Mouse (Mus musculus): ENCODE measurements around the gene Sec62. TPM values are rescaled to one million over a fixed set of nuclear protein-coding genes. Genes with fewer than 3 reads are reported as not detected.

Sec62 gene
- 48.6 and 53.2 TPM in 2 replicates for polyA plus RNA-seq (2016; fragmentation: Nextera tagmentation; extraction: Ambion mirVana)

GRCm38 (mm10) chr3:30792737-30793402, at the start of gene Sec62:
Gene Sec62, plus strand, starts transcription at chr3:30792875.
- Histone ChIP-seq H3K4me1 (peaks cover 19% of the 10 kb centered on the region), H3K36me3 (no peaks in the 10 kb centered on the region), H3K9me3 (replicated peaks) (no peaks in the 10 kb centered on the region), H3K27ac (replicated peaks) (peak within 1 kb of the TSS; percentile 98), H3K4me3 (peak within 1 kb of the TSS; percentile 97), H3K27me3 (ENCODE audit: low read depth, poor library complexity, severe bottlenecking) (no peaks in the 10 kb centered on the region)
- under 1% methylated on average over 62 of the region's 62 CpGs for WGBS
- DNase-seq (ENCODE audit: low spot score), result peak; percentile 94

DNA sequence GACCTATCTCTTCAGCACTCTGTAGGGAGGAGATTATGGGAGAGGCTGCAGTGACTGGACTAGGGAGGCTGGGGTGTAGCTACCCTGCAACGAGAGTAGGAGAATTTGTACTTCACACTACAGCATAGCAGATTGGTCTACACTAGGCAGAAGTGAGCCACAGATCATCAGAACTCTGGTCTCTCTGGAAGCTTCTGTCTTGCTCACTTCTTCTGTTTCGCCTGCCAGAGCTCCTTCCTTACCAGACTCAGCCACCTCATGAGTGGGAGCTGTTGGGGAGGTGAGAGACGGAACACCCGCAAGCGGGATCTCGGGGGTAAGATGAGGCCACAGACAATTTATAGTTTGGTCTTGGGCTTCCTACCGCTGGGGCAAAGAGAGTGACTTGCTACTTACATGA, 49.8 kb upstream of the Sec62 start:
- H3K36me3 ChIP-seq, result no peaks in the 10 kb centered on the region

GRCm38 (mm10) chr3:30746006-30746405, 46.7 kb upstream of the Sec62 start, which contains the start of gene Samd7:
Gene Samd7, plus strand, starts transcription at chr3:30746293.
- Histone ChIP-seq H3K27ac (replicated peaks) (no peak within 1 kb of the TSS), H3K4me1 (no peaks in the 10 kb centered on the region), H3K9me3 (replicated peaks) (no peaks in the 10 kb centered on the region), H3K4me3 (no peak within 1 kb of the TSS), H3K27me3 (ENCODE audit: low read depth, poor library complexity, severe bottlenecking) (no peaks in the 10 kb centered on the region), H3K36me3 (no peaks in the 10 kb centered on the region)
- no peak for DNase-seq (ENCODE audit: low spot score)
- 77% methylated on average over 7 of the region's 7 CpGs for WGBS

More for the DNA sequence above, 49.8 kb upstream of the Sec62 start:
- 87% methylated on average over 7 of the region's 7 CpGs for WGBS
- Histone ChIP-seq H3K9me3 (replicated peaks) (no peaks in the 10 kb centered on the region), H3K27ac (replicated peaks) (no peak overlapping the region), H3K27me3 (ENCODE audit: low read depth, poor library complexity, severe bottlenecking) (no peaks in the 10 kb centered on the region), H3K4me1 (no peaks in the 10 kb centered on the region), H3K4me3 (no peak overlapping the region)
- no peak for DNase-seq (ENCODE audit: low spot score)

GRCm38 (mm10) chr3:30748316-30748715, 44.4 kb upstream of the Sec62 start:
- no peaks in the 10 kb centered on the region for H3K4me1 ChIP-seq
- H3K36me3 ChIP-seq, result no peaks in the 10 kb centered on the region
- H3K27me3 ChIP-seq (ENCODE audit: low read depth, poor library complexity, severe bottlenecking), result no peaks in the 10 kb centered on the region
- no peaks in the 10 kb centered on the region for H3K9me3 ChIP-seq (replicated peaks)
- H3K4me3 ChIP-seq, result no peak overlapping the region
- 90% methylated on average over 9 of the region's 9 CpGs for WGBS
- no peak overlapping the region for H3K27ac ChIP-seq (replicated peaks)
- no peak for DNase-seq (ENCODE audit: low spot score)

DNA sequence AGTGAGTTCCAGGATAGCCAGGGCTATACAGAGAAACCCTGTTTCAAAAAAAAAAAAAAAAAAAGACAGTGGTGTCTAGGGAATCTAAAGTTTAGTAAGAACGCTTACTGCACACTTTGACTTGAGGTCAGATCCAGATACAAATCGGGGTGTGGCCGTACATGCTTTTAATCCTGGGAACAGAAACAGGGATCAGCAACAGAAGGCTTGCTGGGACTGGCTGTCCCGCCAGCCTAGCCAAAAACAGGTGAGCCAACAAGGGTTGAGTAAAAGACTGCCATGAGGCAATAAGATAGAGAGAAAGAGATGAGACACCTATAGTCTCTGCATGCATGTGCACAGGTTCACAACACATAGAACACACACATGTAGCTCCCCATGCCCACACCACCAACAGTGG, 38.0 kb upstream of the Sec62 start:
- Histone ChIP-seq H3K27me3 (ENCODE audit: low read depth, poor library complexity, severe bottlenecking) (no peaks in the 10 kb centered on the region), H3K4me3 (no peak overlapping the region), H3K9me3 (replicated peaks) (no peaks in the 10 kb centered on the region), H3K27ac (replicated peaks) (no peak overlapping the region), H3K4me1 (no peaks in the 10 kb centered on the region), H3K36me3 (no peaks in the 10 kb centered on the region)
- no peak for DNase-seq (ENCODE audit: low spot score)
- 95% methylated on average over 4 of the region's 4 CpGs for WGBS

DNA sequence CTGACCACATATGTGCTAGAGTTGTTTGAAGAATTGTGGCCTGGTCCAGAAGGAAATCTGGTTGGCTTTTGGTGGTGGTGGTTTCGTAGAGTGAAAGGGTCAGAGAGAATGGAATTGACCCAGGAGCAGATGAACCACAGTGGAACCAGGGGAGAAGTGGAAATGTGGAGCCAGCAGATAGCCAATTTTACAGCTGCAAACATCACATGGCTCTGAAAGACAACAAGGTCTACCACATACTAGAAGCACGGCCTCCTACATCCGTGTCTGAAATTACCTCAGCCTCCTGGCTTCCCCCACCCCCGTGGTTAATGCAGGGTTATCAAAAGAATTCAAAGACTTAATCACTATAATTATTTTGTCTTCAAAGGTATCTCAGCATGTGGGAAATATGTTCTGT, 27.8 kb upstream of the Sec62 start:
- Histone ChIP-seq H3K36me3 (no peaks in the 10 kb centered on the region), H3K9me3 (replicated peaks) (no peaks in the 10 kb centered on the region), H3K27me3 (ENCODE audit: low read depth, poor library complexity, severe bottlenecking) (no peaks in the 10 kb centered on the region), H3K27ac (replicated peaks) (no peak overlapping the region), H3K4me1 (no peaks in the 10 kb centered on the region), H3K4me3 (no peak overlapping the region)
- 92% methylated on average over 4 of the region's 4 CpGs for WGBS
- no peak for DNase-seq (ENCODE audit: low spot score)

DNA sequence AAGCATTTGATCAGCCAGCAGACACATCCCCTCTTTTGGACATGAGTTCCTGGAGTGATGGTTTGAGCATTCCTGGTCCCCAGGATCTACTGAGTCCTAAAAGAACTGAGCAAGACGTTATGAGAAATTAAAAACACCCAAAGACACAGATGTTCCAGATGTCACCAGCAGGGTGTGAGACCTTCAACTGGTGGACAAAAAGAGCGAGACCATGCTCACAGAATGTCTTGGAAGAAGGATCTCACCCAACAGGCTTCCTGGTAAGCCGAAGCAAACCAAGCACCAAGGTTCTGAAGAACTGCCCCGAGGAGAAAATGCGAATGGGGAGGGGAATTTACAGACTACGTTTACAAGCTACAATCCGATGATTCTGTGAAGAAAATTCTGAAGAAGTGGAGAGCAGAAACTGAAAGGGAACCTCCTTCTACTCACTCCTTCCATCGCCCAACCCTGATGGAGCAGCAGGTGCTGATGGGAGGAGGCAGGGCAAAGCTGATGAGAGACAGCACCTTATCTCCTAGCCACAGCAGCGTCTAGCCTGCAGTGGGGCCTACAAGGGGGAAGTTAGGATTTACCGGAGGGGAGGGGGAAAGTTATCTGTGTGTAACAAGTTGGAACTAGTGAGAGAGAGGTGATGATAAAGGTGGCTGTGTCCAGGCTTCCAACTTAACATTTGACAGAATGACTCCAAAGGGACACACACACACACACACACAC, 27.2 kb upstream of the Sec62 start:
- Histone ChIP-seq H3K4me3 (no peak overlapping the region), H3K36me3 (no peaks in the 10 kb centered on the region), H3K27ac (replicated peaks) (no peak overlapping the region), H3K4me1 (no peaks in the 10 kb centered on the region), H3K9me3 (replicated peaks) (no peaks in the 10 kb centered on the region), H3K27me3 (ENCODE audit: low read depth, poor library complexity, severe bottlenecking) (no peaks in the 10 kb centered on the region)
- 75% methylated on average over 10 of the region's 10 CpGs for WGBS
- no peak for DNase-seq (ENCODE audit: low spot score)

DNA sequence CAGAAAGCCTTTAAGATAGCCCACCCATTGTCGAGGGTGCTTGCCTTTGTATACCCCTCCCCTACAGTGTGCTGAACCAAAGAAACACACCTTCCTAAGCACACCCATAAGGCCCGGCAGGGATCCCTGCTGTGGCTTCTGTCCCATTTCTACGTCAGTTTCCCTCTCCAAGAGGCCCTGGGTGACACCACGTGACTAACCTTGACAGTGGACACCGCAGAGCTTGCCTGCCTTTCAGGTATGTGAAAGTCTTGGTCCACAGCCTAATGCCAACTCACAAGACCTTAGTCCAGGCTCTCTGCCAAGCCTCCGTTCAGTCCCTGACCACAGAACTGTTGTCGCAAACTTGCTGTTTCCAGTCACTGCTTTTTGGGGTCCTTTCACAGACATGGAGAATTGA, 26.5 kb upstream of the Sec62 start:
- WGBS, result 86% methylated on average over 7 of the region's 7 CpGs
- Histone ChIP-seq H3K4me3 (no peak overlapping the region), H3K9me3 (replicated peaks) (no peaks in the 10 kb centered on the region), H3K36me3 (no peaks in the 10 kb centered on the region), H3K27ac (replicated peaks) (no peak overlapping the region), H3K4me1 (no peaks in the 10 kb centered on the region), H3K27me3 (ENCODE audit: low read depth, poor library complexity, severe bottlenecking) (no peaks in the 10 kb centered on the region)
- no peak for DNase-seq (ENCODE audit: low spot score)

- Histone ChIP-seq H3K4me1 (no peaks in the 10 kb centered on the region), H3K9me3 (replicated peaks) (no peaks in the 10 kb centered on the region), H3K27me3 (ENCODE audit: low read depth, poor library complexity, severe bottlenecking) (no peaks in the 10 kb centered on the region), H3K4me3 (no peak overlapping the region), H3K36me3 (no peaks in the 10 kb centered on the region), H3K27ac (replicated peaks) (no peak overlapping the region)
- WGBS, result 91% methylated on average over 6 of the region's 6 CpGs
- no peak for DNase-seq (ENCODE audit: low spot score)
Measured at GRCm38 (mm10) chr3:30767271-30767670, 25.4 kb upstream of the Sec62 start.

DNA sequence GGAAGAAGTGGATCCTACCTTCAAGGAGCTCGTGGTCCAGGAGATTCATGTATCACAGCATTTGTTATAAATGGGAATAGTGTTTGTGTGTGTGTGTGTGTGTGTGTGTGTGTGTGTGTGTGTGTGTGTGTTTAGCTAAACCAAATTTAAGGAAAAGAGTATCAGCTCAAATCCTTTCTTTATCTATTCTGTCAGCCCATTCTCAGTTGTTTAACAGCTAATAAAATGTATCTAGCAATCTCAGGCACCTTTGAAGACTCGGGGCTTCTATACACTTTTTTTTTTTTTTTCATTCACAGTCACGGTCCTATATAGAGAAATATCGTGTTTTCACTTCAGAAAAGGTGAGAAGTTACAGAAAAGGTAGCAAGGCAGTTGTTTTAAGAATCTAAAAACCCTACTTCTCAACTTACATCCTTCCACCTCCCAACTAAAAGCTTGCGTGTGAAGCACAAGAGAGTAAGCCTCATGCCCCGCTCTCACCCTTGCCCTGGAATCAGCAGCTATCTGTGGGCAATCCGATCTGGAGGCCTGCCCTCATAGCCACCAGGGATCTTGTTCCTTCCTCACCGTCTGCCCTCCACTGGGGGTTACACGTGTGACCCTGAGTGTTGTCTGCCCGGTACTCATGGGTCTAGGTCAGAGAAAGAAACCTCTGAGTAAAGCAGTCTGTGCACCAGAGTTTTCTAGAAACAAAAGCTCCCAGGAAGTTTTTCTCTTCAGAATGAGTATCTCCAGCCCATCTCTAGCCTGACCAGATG, 22.7 kb upstream of the Sec62 start:
- Histone ChIP-seq H3K9me3 (replicated peaks) (no peaks in the 10 kb centered on the region), H3K36me3 (no peaks in the 10 kb centered on the region), H3K4me3 (no peak overlapping the region), H3K27me3 (ENCODE audit: low read depth, poor library complexity, severe bottlenecking) (no peaks in the 10 kb centered on the region), H3K27ac (replicated peaks) (no peak overlapping the region), H3K4me1 (no peaks in the 10 kb centered on the region)
- DNase-seq (ENCODE audit: low spot score), result no peak
- 70% methylated on average over 10 of the region's 10 CpGs for WGBS

- Histone ChIP-seq H3K4me1 (no peaks in the 10 kb centered on the region), H3K9me3 (replicated peaks) (no peaks in the 10 kb centered on the region), H3K27me3 (ENCODE audit: low read depth, poor library complexity, severe bottlenecking) (no peaks in the 10 kb centered on the region), H3K4me3 (no peak overlapping the region), H3K27ac (replicated peaks) (no peak overlapping the region), H3K36me3 (no peaks in the 10 kb centered on the region)
- 98% methylated on average over 1 of the region's 1 CpGs for WGBS
- no peak for DNase-seq (ENCODE audit: low spot score)
Measured at GRCm38 (mm10) chr3:30771560-30771959, 21.1 kb upstream of the Sec62 start.

DNA sequence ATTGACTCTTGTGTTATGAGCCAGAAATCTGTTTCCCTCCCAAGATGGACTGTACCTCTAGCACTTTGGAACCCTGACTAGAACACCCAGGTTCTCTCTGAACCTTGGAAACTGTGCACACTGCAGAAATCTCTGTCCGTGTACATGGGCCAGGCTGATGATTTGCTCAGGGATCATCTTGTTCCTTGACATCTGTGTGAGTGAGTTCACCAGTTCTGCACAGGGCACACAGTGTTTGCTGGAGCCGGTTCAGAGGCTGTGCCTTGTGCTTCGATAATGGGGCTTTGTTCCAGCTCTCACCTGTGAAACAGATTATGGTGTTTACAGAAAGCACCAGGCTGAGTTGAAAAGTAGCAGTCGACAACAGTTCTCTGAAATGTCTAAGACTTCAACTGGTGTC, 20.0 kb upstream of the Sec62 start:
- Histone ChIP-seq H3K4me1 (no peaks in the 10 kb centered on the region), H3K36me3 (no peaks in the 10 kb centered on the region), H3K27me3 (ENCODE audit: low read depth, poor library complexity, severe bottlenecking) (no peaks in the 10 kb centered on the region), H3K4me3 (no peak overlapping the region), H3K9me3 (replicated peaks) (no peaks in the 10 kb centered on the region), H3K27ac (replicated peaks) (no peak overlapping the region)
- 79% methylated on average over 4 of the region's 4 CpGs for WGBS
- no peak for DNase-seq (ENCODE audit: low spot score)

- DNase-seq (ENCODE audit: low spot score), result no peak
- WGBS, result 93% methylated on average over 5 of the region's 5 CpGs
- H3K4me1 ChIP-seq, result no peaks in the 10 kb centered on the region
- no peaks in the 10 kb centered on the region for H3K36me3 ChIP-seq
- H3K27me3 ChIP-seq (ENCODE audit: low read depth, poor library complexity, severe bottlenecking), result no peaks in the 10 kb centered on the region
- H3K27ac ChIP-seq (replicated peaks), result no peak overlapping the region
- no peak overlapping the region for H3K4me3 ChIP-seq
- no peaks in the 10 kb centered on the region for H3K9me3 ChIP-seq (replicated peaks)
Measured at GRCm38 (mm10) chr3:30774677-30775076, 18.0 kb upstream of the Sec62 start.

Measured in midbrain, embryonic 10.5 days (tissue).